Mouse (Mus musculus): ENCODE data around the gene Gm3139. TPM values are rescaled to one million over a fixed set of nuclear protein-coding genes. Genes with fewer than 3 reads are reported as not detected.
"Not testable (repeated sequence)": the region's sequence is repeated elsewhere in the genome, so short reads cannot be mapped to it uniquely, and the experiment has no call there.

Gene Gm3139
- total RNA-seq (2021), result not detected
- long read RNA-seq, experiment 1, result 0 reads
- long read RNA-seq, experiment 2, result 0 reads

GRCm38 (mm10) chr5:94525987-94526386, at the start of gene Gm3139:
Gene Gm3139, plus strand, starts transcription at chr5:94526287.
- not testable (repeated sequence) for DNase-seq

More at GRCm38 (mm10) chr5:94525987-94526386, at the start of gene Gm3139:
- intact Hi-C loops (cut with DNase I), result not testable (repeated sequence)

Other genes starting within 250 kb of the Gm3139 start
- gene A430089I19Rik, start 219.5 kb upstream of the Gm3139 start, total RNA-seq (2021), result not detected
- not detected for gene Gm6502, start 211.9 kb upstream of the Gm3139 start, total RNA-seq (2021)
- not detected for gene AA792892, start 186.5 kb upstream of the Gm3139 start, total RNA-seq (2021)
- gene Gm7682, start 80.5 kb upstream of the Gm3139 start, total RNA-seq (2021), result not detected
- not detected for gene Gm3147, start 90.1 kb downstream of the Gm3139 start, total RNA-seq (2021)
- gene Gm6509, start 97.7 kb downstream of the Gm3139 start, total RNA-seq (2021), result not detected
- gene Gm6205, start 122.1 kb downstream of the Gm3139 start, total RNA-seq (2021), result not detected